Mouse (Mus musculus): Measurements from ENCODE around the gene L2hgdh. TPM values are rescaled to one million over a fixed set of nuclear protein-coding genes. Genes with fewer than 3 reads are reported as not detected.
A peak's percentile ranks its signal among the peaks of the same experiment; 100 is the strongest.

The L2hgdh gene
- total and polyA plus RNA-seq, 2 experiments = 19.6 to 38.9 TPM

DNA sequence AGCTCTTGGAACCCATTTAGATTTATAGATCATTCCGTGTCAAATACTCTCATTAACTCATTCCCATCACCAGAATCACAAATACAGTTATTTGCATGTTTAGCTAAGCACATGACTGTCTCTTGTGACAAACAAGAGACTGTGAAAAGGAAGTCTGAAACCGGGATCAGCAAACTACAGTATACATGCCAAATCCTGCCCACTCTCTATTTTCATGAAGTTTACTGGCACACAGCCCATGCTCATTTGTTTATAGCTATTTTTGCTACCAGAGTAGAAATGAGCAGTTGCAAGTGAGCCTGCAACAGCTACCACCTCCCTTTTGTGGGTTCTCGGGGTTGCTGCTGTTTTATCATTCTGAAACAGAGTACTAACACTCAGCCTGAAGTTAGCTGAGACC lies 79.8 kb downstream of the L2hgdh start:
- H3K9ac ChIP-seq (ENCODE audit: low read depth, low read length) = no peak overlapping the region
- DNase-seq (ENCODE audit: extremely low read depth, low read depth, low spot score) = no peak

GRCm38 (mm10) chr12:69642877-69643276 lies 81.8 kb downstream of the L2hgdh start:
- WGBS = 52% methylated on average over 5 of the region's 5 CpGs
- DNase-seq (ENCODE audit: extremely low read depth, low read depth, low spot score) = peak; percentile 53
- Histone ChIP-seq H3K36me3 (ENCODE audit: control insufficient read depth, insufficient read depth, low read length) (peaks cover 17% of the 10 kb centered on the region), H3K9ac (ENCODE audit: low read depth, low read length) (no peak overlapping the region), H3K27ac (replicated peaks; ENCODE audit: insufficient read depth, low read depth, low read length) (no peak overlapping the region), H3K4me1 (ENCODE audit: control insufficient read depth, insufficient read depth, low read length) (peaks cover 7% of the 10 kb centered on the region), H3K27me3 (ENCODE audit: control insufficient read depth, insufficient read depth, low read length) (no peaks in the 10 kb centered on the region), H3K4me3 (ENCODE audit: insufficient read depth, low read depth, low read length) (no peak overlapping the region), H3K79me2 (ENCODE audit: control insufficient read depth, insufficient read depth, low read length) (no peaks in the 10 kb centered on the region)
- TF ChIP-seq CTCF (IDR thresholded peaks at IDR 0.05; ENCODE audit: low read depth, low read length) (no peak), POLR2A (IDR thresholded peaks at IDR 0.05; ENCODE audit: extremely low read depth, insufficient read depth, low read length) (no peak)

More for the DNA sequence above, 79.8 kb downstream of the L2hgdh start:
- WGBS = 56% methylated on average over 3 of the region's 3 CpGs
- H3K27me3 ChIP-seq (ENCODE audit: control insufficient read depth, insufficient read depth, low read length) = no peaks in the 10 kb centered on the region
- H3K4me1 ChIP-seq (ENCODE audit: control insufficient read depth, insufficient read depth, low read length) = peaks cover 7% of the 10 kb centered on the region
- no peak overlapping the region for H3K4me3 ChIP-seq (ENCODE audit: insufficient read depth, low read depth, low read length)
- 0 out of 2 replicates have a peak overlapping the region, but pooled peaks have one; percentile 8 for H3K27ac ChIP-seq (replicated peaks; ENCODE audit: insufficient read depth, low read depth, low read length)
- H3K36me3 ChIP-seq (ENCODE audit: control insufficient read depth, insufficient read depth, low read length) = peaks cover 10% of the 10 kb centered on the region
- no peak for TF ChIP-seq POLR2A (IDR thresholded peaks at IDR 0.05; ENCODE audit: extremely low read depth, insufficient read depth, low read length)
- no peak for TF ChIP-seq CTCF (IDR thresholded peaks at IDR 0.05; ENCODE audit: low read depth, low read length)
- no peaks in the 10 kb centered on the region for H3K79me2 ChIP-seq (ENCODE audit: control insufficient read depth, insufficient read depth, low read length)

Other genes with a start within 250 kb of the L2hgdh start
- gene Vcpkmt, start 141.8 kb downstream of the L2hgdh start, total RNA-seq (2014; rRNA removed) = 2.2 and 3.0 TPM in 2 replicates
- 2.6 and 2.9 TPM in 2 replicates for gene Vcpkmt, start 141.8 kb downstream of the L2hgdh start, polyA plus RNA-seq (2012; rRNA removed)
- gene Sos2, start 43.0 kb downstream of the L2hgdh start, total RNA-seq (2014; rRNA removed) = 11.1 and 11.9 TPM in 2 replicates
- gene Sos2, start 43.0 kb downstream of the L2hgdh start, polyA plus RNA-seq (2012; rRNA removed) = 5.5 and 7.3 TPM in 2 replicates
- gene Atp5s, start 77 bp upstream of the L2hgdh start, total RNA-seq (2014; rRNA removed) = 6.2 and 8.6 TPM in 2 replicates
- 9.0 and 9.9 TPM in 2 replicates for gene Atp5s, start 77 bp upstream of the L2hgdh start, polyA plus RNA-seq (2012; rRNA removed)
- gene Cdkl1, start 66.4 kb upstream of the L2hgdh start, total RNA-seq (2014; rRNA removed) = 0.28 and 0.54 TPM in 2 replicates
- 0.05 TPM in 1 of 2 replicates, not detected in the other for gene Cdkl1, start 66.4 kb upstream of the L2hgdh start, polyA plus RNA-seq (2012; rRNA removed)
- gene Atl1, start 167.7 kb upstream of the L2hgdh start, total RNA-seq (2014; rRNA removed) = 1.5 and 1.7 TPM in 2 replicates
- 0.40 and 0.62 TPM in 2 replicates for gene Atl1, start 167.7 kb upstream of the L2hgdh start, polyA plus RNA-seq (2012; rRNA removed)
- 15.6 and 16.2 TPM in 2 replicates for gene Map4k5, start 168.3 kb upstream of the L2hgdh start, total RNA-seq (2014; rRNA removed)
- 1.8 and 3.6 TPM in 2 replicates for gene Map4k5, start 168.3 kb upstream of the L2hgdh start, polyA plus RNA-seq (2012; rRNA removed)